Mouse (Mus musculus) v-Abl transformed pro-B cells (cell line): ENCODE data around the gene Cacna1a.
"Not testable (repeated sequence)": the region's sequence is repeated elsewhere in the genome, so short reads cannot be mapped to it uniquely, and the experiment has no call there.

Experiments used
- in situ Hi-C, 2 experiments: fragments of 400-800 bp; cut with MboI; formaldehyde crosslinking; loops; one replicate each; pipeline ENCODE4 v1.15.1; 2025; ENCODE audit not compliant: unreplicated experiment in 2 of 2

Gene Cacna1a

GRCm38 (mm10) chr8:84668731-84669485 is 280.7 kb downstream of the Cacna1a start:
- in situ Hi-C loops, result no loop called here

GRCm38 (mm10) chr8:84670295-84671006 is 282.2 kb downstream of the Cacna1a start:
- in situ Hi-C loops, result not testable (repeated sequence)

- in situ Hi-C loops, result no loop called here
These were observed 289.1 kb downstream of the Cacna1a start for GRCm38 (mm10) chr8:84677305-84677704.

- in situ Hi-C loops, result no loop called here
These were observed 293.2 kb downstream of the Cacna1a start for GRCm38 (mm10) chr8:84681476-84681875.

GRCm38 (mm10) chr8:84682257-84682656 is 294.0 kb downstream of the Cacna1a start:
- in situ Hi-C loops, result no loop called here

- in situ Hi-C loops, result no loop called here
These were observed 296.3 kb downstream of the Cacna1a start for GRCm38 (mm10) chr8:84684537-84684936.

- in situ Hi-C loops, result no loop called here
These were observed 298.2 kb downstream of the Cacna1a start, which contains the start of gene Trmt1 for GRCm38 (mm10) chr8:84686191-84687002. Gene Trmt1 (plus strand): TSS chr8:84686307.

GRCm38 (mm10) chr8:84687003-84687704 is 298.9 kb downstream of the Cacna1a start:
- in situ Hi-C loops, result no loop called here

GRCm38 (mm10) chr8:84687705-84688100 is 299.5 kb downstream of the Cacna1a start, which contains the start of gene Nacc1:
Gene Nacc1 (minus strand): TSS chr8:84687862.
- in situ Hi-C loops, result no loop called here

- in situ Hi-C loops, result no loop called here
These were observed 301.1 kb downstream of the Cacna1a start for GRCm38 (mm10) chr8:84689091-84689915.
